Mouse (Mus musculus) gastrocnemius, postnatal 25 days (tissue): ENCODE data around the gene Ube2d1. TPM values are rescaled to one million over a fixed set of nuclear protein-coding genes. Genes with fewer than 3 reads are reported as not detected.
A peak's percentile ranks its signal among the peaks of the same experiment; 100 is the strongest.

Experiments
- DNase-seq: peaks from one replicate; pipeline ENCODE4 v3.0.0; 2022
- total RNA-seq, 2 experiments: library from RNA; stranded (reverse); gene quantifications; 1 replicate in 1 of 2; 2 replicates in 1 of 2; pipeline ENCODE4 v1.2.3; 2021

Gene Ube2d1
- total RNA-seq, 2 experiments from 2014 or later: 144 to 173 TPM

DNA sequence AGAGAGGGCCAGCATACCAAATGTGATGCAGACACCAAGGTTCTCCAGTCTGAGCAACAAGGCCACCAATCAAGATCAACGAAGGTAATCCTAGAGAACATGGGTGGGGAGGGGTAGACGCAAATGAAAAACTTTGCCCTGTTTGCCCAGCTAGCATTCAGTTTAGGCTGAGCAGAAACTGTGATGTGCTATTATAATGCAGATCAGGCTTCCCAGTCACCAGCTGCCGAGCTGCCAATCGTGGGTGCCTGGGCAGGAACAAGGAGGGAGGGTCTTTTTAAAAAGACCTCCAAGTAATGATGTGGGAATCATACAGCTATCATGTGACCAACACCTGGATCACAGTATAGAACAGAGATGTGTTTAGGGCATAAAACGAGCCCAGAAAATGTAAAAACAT is 62.0 kb downstream of the Ube2d1 start:
- no peak for DNase-seq

DNA sequence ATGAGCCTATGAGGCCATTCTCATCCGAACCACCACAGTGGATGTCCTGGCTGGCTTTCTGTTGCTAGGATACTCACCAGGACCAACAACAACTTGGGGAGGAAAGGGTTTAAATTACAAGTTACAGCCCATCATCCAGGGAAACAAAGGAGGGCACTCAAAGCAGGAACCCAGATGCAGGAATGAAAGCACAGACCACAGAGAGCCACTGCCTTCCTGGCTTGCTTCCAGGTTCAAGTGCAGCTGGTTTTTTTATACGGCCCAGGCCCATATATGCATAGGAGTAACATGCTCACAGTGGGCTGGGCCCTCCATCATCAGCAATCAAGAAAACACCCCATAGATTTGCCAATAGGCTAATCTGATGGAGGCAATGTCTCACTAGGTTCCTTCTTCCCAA is 62.4 kb downstream of the Ube2d1 start:
- DNase-seq: no peak

DNA sequence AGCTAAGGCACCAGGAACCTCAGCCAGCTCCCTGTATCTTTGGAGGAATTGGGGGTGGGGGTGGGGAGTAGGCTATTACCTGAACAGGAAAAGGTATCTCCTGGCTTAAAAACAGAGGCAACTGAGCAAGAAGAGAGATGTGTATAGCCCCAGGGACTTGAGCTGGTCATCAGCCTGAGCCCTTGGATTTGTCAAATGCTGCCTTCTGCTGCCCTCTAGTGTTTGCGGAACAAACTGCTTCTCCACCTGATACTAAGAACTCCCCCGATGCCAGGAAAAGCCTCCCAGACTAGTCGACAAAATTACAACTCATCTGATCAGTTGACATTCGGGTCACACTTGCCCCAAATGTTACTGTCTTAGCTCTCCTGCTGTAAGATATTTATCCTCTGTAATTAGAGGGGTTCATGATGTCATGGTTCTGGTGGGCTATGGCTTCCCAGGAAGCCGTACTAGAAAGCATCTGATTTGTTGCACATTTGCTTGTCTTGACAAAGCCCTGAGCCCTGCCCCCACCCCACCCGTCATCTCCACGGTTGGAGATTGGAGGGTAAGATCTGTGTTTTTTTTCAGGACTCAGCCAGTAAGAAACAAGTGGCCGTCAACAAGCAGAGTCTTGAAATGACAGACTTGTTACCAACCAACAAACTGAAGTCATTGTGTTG is 66.7 kb downstream of the Ube2d1 start:
- peak; percentile 66 for DNase-seq

DNA sequence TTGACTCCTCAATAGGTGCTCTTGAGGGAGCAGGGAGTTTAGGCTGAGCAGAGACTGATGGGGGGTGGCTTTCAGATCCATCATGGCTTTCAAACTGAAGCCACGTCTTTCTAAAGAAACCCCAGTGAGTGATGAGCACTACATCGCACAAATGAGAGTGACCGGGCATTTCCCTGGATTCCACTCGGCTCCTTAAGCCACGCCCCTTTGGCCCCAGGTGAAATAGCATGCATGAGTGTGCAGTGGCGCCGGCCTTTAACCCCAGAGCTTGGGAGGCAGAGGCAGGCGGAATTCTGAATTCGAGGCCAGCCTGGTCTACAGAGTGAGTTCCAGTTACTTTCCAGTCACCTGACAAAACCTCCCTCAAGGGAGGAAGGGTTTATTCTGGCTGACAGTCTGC is 69.1 kb downstream of the Ube2d1 start:
- no peak for DNase-seq

Other genes with a start within 250 kb of the Ube2d1 start
- 1 to 10 TPM; 9.4 TPM for gene Bicc1, start 125.6 kb downstream of the Ube2d1 start, total RNA-seq
- 10 to 100 TPM; 50.1 to 50.8 TPM for gene Tfam, start 47.0 kb downstream of the Ube2d1 start, total RNA-seq
- 100 to 1,000 TPM; 192 to 199 TPM for gene Cisd1, start 59.7 kb upstream of the Ube2d1 start, total RNA-seq
- gene Ipmk, start 62.5 kb upstream of the Ube2d1 start, total RNA-seq: 10 to 100 TPM; 16.2 to 17.6 TPM